Mouse (Mus musculus) forebrain, embryonic 15.5 days (tissue): ENCODE data around the gene Ovol3. TPM values are rescaled to one million over a fixed set of nuclear protein-coding genes. Genes with fewer than 3 reads are reported as not detected.

Source experiments
- ATAC-seq: fragments of 200-750 bp; cut with Nextera tagmentation; replicated peaks from 2 replicates; pipeline ENCODE4 v1.8.0; 2017; ENCODE audit warnings: mild to moderate bottlenecking, moderate TSS enrichment, moderate library complexity
- H3K27ac ChIP-seq: fragments of 300-500 bp; sonication (generic); replicated peaks from 2 replicates; pipeline ENCODE4 v1.5.1; 2015; ENCODE audit warnings: mild to moderate bottlenecking, inconsistent platforms
- H3K27me3 ChIP-seq: fragments of 300-500 bp; sonication (generic); 2 replicates; pipeline ENCODE4 v1.6.1; 2015; ENCODE audit warnings: inconsistent platforms
- H3K36me3 ChIP-seq: fragments of 300-500 bp; sonication (generic); 2 replicates; pipeline ENCODE4 v1.6.1; 2015; ENCODE audit warnings: mild to moderate bottlenecking, inconsistent platforms
- H3K4me1 ChIP-seq: fragments of 300-500 bp; sonication (generic); 2 replicates; pipeline ENCODE4 v1.6.1; 2015; ENCODE audit warnings: inconsistent platforms
- H3K4me2 ChIP-seq: fragments of 300-500 bp; sonication (generic); replicated peaks from 2 replicates; pipeline ENCODE4 v1.6.1; 2015; ENCODE audit warnings: mild to moderate bottlenecking, inconsistent platforms
- H3K4me3 ChIP-seq: fragments of 300-500 bp; sonication (generic); 2 replicates; pipeline ENCODE4 v1.5.1; 2015; ENCODE audit warnings: mild to moderate bottlenecking, inconsistent platforms
- H3K9ac ChIP-seq: fragments of 300-500 bp; sonication (generic); replicated peaks from 2 replicates; pipeline ENCODE4 v1.6.1; 2015; ENCODE audit warnings: mild to moderate bottlenecking, inconsistent platforms
- H3K9me3 ChIP-seq: fragments of 300-500 bp; sonication (generic); 2 replicates; pipeline ENCODE4 v1.6.1; 2016; ENCODE audit warnings: inconsistent platforms
- WGBS: fragments of 180-500 bp; shearing (Covaris S2); methylation state at CpG from one replicate; pipeline ENCODE4 v1.1.7; 2015; ENCODE audit warnings: mixed read lengths; 5-methylcytosine and 5-hydroxymethylcytosine counted together
- polyA plus RNA-seq: library from polyadenylated mRNA; unstranded; fragments of >200 nt; fragmentation: Nextera tagmentation; extraction: Ambion mirVana; gene quantifications from 2 replicates; pipeline ENCODE4 v1.2.1, GENCODE M21; 2015

Gene Ovol3
- polyA plus RNA-seq, 1 experiment from 2014 or later = not detected

GRCm38 (mm10) chr7:30189116-30189491 lies 46.4 kb downstream of the Ovol3 start:
- no peak overlapping the region for H3K27ac ChIP-seq
- no peak for ATAC-seq
- no peak overlapping the region for H3K4me3 ChIP-seq
- 85% methylated on average over 4 of the region's 4 CpGs for WGBS
- H3K36me3 ChIP-seq = peaks cover 53% of the 10 kb centered on the region
- H3K4me2 ChIP-seq = no peak overlapping the region
- peaks cover 17% of the 10 kb centered on the region for H3K4me1 ChIP-seq
- no peaks in the 10 kb centered on the region for H3K9me3 ChIP-seq
- H3K27me3 ChIP-seq = no peaks in the 10 kb centered on the region
- no peak overlapping the region for H3K9ac ChIP-seq

GRCm38 (mm10) chr7:30188344-30189115 lies 47.0 kb downstream of the Ovol3 start:
- Histone ChIP-seq H3K36me3 (peaks cover 53% of the 10 kb centered on the region), H3K4me2 (no peak overlapping the region), H3K9me3 (no peaks in the 10 kb centered on the region), H3K27ac (no peak overlapping the region), H3K27me3 (no peaks in the 10 kb centered on the region), H3K4me1 (peaks cover 18% of the 10 kb centered on the region), H3K9ac (no peak overlapping the region), H3K4me3 (no peak overlapping the region)
- ATAC-seq = no peak
- WGBS = 93% methylated on average over 12 of the region's 12 CpGs

GRCm38 (mm10) chr7:30184641-30185348 lies 50.7 kb downstream of the Ovol3 start:
- Histone ChIP-seq H3K9ac (no peak overlapping the region), H3K36me3 (peaks cover 32% of the 10 kb centered on the region)
- 77% methylated on average over 13 of the region's 13 CpGs for WGBS

GRCm38 (mm10) chr7:30183879-30184289 lies 51.6 kb downstream of the Ovol3 start, which contains the start of gene Cox7a1:
Cox7a1 (plus strand) TSS chr7:30184144.
- Histone ChIP-seq H3K9ac (no peak within 1 kb of the TSS), H3K9me3 (no peaks in the 10 kb centered on the region), H3K36me3 (peaks cover 28% of the 10 kb centered on the region), H3K4me2 (peak within 1 kb of the TSS; percentile 22), H3K27me3 (no peaks in the 10 kb centered on the region), H3K4me3 (no peak within 1 kb of the TSS), H3K4me1 (peaks cover 5% of the 10 kb centered on the region; the same call in 1 of the 2 replicates), H3K27ac (no peak within 1 kb of the TSS)
- WGBS = 2% methylated on average over 11 of the region's 11 CpGs
- ATAC-seq = peak; percentile 57

More at GRCm38 (mm10) chr7:30184641-30185348, 50.7 kb downstream of the Ovol3 start:
- H3K9me3 ChIP-seq = no peaks in the 10 kb centered on the region
- H3K4me2 ChIP-seq = no peak overlapping the region
- H3K4me3 ChIP-seq = no peak overlapping the region
- ATAC-seq = no peak
- H3K27ac ChIP-seq = no peak overlapping the region
- no peaks in the 10 kb centered on the region for H3K27me3 ChIP-seq
- H3K4me1 ChIP-seq = peaks cover 5% of the 10 kb centered on the region; the same call in 1 of the 2 replicates

Other genes starting within 250 kb of the Ovol3 start
- gene Zfp14, start 184.3 kb downstream of the Ovol3 start, polyA plus RNA-seq = 12.1 and 14.3 TPM in 2 replicates
- 14.3 and 14.7 TPM in 2 replicates for gene Zfp82, start 162.8 kb downstream of the Ovol3 start, polyA plus RNA-seq
- 2.3 and 2.4 TPM in 2 replicates for gene Gm26920, start 145.3 kb downstream of the Ovol3 start, polyA plus RNA-seq
- 21.0 and 22.5 TPM in 2 replicates for gene Zfp566, start 145.2 kb downstream of the Ovol3 start, polyA plus RNA-seq
- gene Zfp260, start 140.9 kb downstream of the Ovol3 start, polyA plus RNA-seq = 112 and 122 TPM in 2 replicates
- 24.9 and 25.5 TPM in 2 replicates for gene Zfp382, start 113.8 kb downstream of the Ovol3 start, polyA plus RNA-seq
- gene Zfp146, start 66.0 kb downstream of the Ovol3 start, polyA plus RNA-seq = 16.1 and 18.4 TPM in 2 replicates
- 3.3 and 4.2 TPM in 2 replicates for gene Cox7a1, start 51.6 kb downstream of the Ovol3 start, polyA plus RNA-seq
- gene Capns1, start 36.9 kb downstream of the Ovol3 start, polyA plus RNA-seq = 62.5 and 67.8 TPM in 2 replicates
- gene Polr2i, start 3.8 kb downstream of the Ovol3 start, polyA plus RNA-seq = 173 and 193 TPM in 2 replicates
- gene Tbcb, start 3.5 kb downstream of the Ovol3 start, polyA plus RNA-seq = 352 and 364 TPM in 2 replicates
- gene Thap8, start 44.4 kb upstream of the Ovol3 start, polyA plus RNA-seq = 0.66 and 1.1 TPM in 2 replicates
- gene Wdr62, start 44.7 kb upstream of the Ovol3 start, polyA plus RNA-seq = 7.3 and 8.8 TPM in 2 replicates
- gene Clip3, start 56.0 kb upstream of the Ovol3 start, polyA plus RNA-seq = 117 and 120 TPM in 2 replicates
- gene Alkbh6, start 73.0 kb upstream of the Ovol3 start, polyA plus RNA-seq = 99.6 and 102 TPM in 2 replicates
- gene Syne4, start 79.1 kb upstream of the Ovol3 start, polyA plus RNA-seq = 7.3 and 9.0 TPM in 2 replicates
- gene E130208F15Rik, start 86.0 kb upstream of the Ovol3 start, polyA plus RNA-seq = not detected in 2 replicates
- 22.1 and 22.5 TPM in 2 replicates for gene Sdhaf1, start 88.2 kb upstream of the Ovol3 start, polyA plus RNA-seq
- 11.2 and 12.3 TPM in 2 replicates for gene Lrfn3, start 127.0 kb upstream of the Ovol3 start, polyA plus RNA-seq
- gene Tyrobp, start 178.0 kb upstream of the Ovol3 start, polyA plus RNA-seq = 22.5 and 24.3 TPM in 2 replicates
- gene Hcst, start 184.1 kb upstream of the Ovol3 start, polyA plus RNA-seq = not detected in 2 replicates
- gene Nfkbid, start 186.0 kb upstream of the Ovol3 start, polyA plus RNA-seq = 1.9 TPM in 2 replicates
- gene Aplp1, start 209.8 kb upstream of the Ovol3 start, polyA plus RNA-seq = 544 and 608 TPM in 2 replicates
- 0.20 and 0.47 TPM in 2 replicates for gene Kirrel2, start 222.0 kb upstream of the Ovol3 start, polyA plus RNA-seq
- gene Nphs1, start 222.6 kb upstream of the Ovol3 start, polyA plus RNA-seq = 0.23 TPM in 1 of 2 replicates, not detected in the other